Mouse (Mus musculus) ES-Bruce4 (cell line): Measurements from ENCODE around the gene Mfsd7a. TPM values are rescaled to one million over a fixed set of nuclear protein-coding genes. Genes with fewer than 3 reads are reported as not detected.

Experiments used
- H3K27ac ChIP-seq: 2 replicates; pipeline ENCODE4 v1.5.1; 2012; ENCODE audit warnings: low read length, inconsistent platforms; ENCODE audit not compliant: insufficient read depth
- H3K27me3 ChIP-seq: 2 replicates; pipeline ENCODE4 v1.6.1; 2012; ENCODE audit warnings: mild to moderate bottlenecking, low read length, inconsistent platforms; ENCODE audit not compliant: control insufficient read depth, poor library complexity, insufficient read depth, severe bottlenecking
- H3K36me3 ChIP-seq: 2 replicates; pipeline ENCODE4 v1.6.1; 2012; ENCODE audit warnings: inconsistent platforms, mild to moderate bottlenecking, low read length, moderate library complexity; ENCODE audit not compliant: control insufficient read depth, poor library complexity, insufficient read depth, severe bottlenecking
- H3K4me1 ChIP-seq: one replicate; pipeline ENCODE4 v1.8.1; 2011; ENCODE audit warnings: low read length; ENCODE audit not compliant: control insufficient read depth, insufficient read depth
- H3K4me3 ChIP-seq: 2 replicates; pipeline ENCODE4 v1.5.1; 2011; ENCODE audit warnings: low read depth, mild to moderate bottlenecking, low read length
- H3K9ac ChIP-seq: 2 replicates; pipeline ENCODE4 v1.6.1; 2012; ENCODE audit warnings: low read depth, mild to moderate bottlenecking, inconsistent platforms; ENCODE audit not compliant: poor library complexity, severe bottlenecking
- H3K9me3 ChIP-seq: replicated peaks from 2 replicates; pipeline ENCODE4 v1.6.1; 2012; ENCODE audit warnings: mild to moderate bottlenecking, low read length, inconsistent platforms; ENCODE audit not compliant: control insufficient read depth, poor library complexity, insufficient read depth, severe bottlenecking
- CTCF ChIP-seq: IDR thresholded peaks from one replicate; pipeline ENCODE4 v1.8.1; 2011; ENCODE audit warnings: low read depth, low read length
- EP300 ChIP-seq: IDR thresholded peaks from 2 replicates; pipeline ENCODE4 v1.6.1; 2011; ENCODE audit warnings: low read depth, low read length; ENCODE audit not compliant: insufficient read depth
- POLR2A ChIP-seq: IDR thresholded peaks from one replicate; pipeline ENCODE4 v1.8.1; 2011; ENCODE audit warnings: low read length; ENCODE audit not compliant: insufficient read depth
- polyA plus RNA-seq: library from polyadenylated mRNA; stranded (reverse); fragments of >200 nt; gene quantifications from 2 replicates; pipeline ENCODE4 v1.2.4, GENCODE M21; 2011; ENCODE audit warnings: low read depth; ENCODE audit not compliant: missing spikeins, insufficient read depth, insufficient read length

Mfsd7a gene
- polyA plus RNA-seq, 1 experiment, result 0.63 TPM

DNA sequence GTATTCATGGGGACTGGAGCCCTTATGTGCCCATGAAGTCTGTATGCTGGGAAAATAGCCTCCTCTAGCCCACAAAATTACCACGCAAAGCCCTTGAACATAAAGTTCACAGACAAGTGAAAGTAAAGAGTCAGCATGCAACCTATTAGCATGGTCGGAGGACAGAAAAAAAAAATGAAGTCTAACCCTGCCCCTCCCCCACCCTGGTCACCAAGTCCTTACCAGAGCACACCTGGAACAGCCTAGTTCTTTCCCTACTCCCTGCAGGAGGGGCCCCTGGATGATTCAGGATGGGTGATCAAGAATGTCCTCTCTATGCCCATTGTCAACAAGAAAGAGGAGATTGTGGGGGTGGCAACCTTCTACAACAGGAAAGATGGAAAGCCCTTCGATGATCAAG lies 25.9 kb downstream of the Mfsd7a start:
- H3K36me3 ChIP-seq, result no peaks in the 10 kb centered on the region
- no peak for TF ChIP-seq POLR2A
- TF ChIP-seq EP300, result no peak
- H3K4me1 ChIP-seq, result no peaks in the 10 kb centered on the region
- no peaks in the 10 kb centered on the region for H3K27me3 ChIP-seq
- no peak overlapping the region for H3K27ac ChIP-seq
- H3K4me3 ChIP-seq, result no peak overlapping the region
- H3K9ac ChIP-seq, result no peak overlapping the region
- no peaks in the 10 kb centered on the region for H3K9me3 ChIP-seq

DNA sequence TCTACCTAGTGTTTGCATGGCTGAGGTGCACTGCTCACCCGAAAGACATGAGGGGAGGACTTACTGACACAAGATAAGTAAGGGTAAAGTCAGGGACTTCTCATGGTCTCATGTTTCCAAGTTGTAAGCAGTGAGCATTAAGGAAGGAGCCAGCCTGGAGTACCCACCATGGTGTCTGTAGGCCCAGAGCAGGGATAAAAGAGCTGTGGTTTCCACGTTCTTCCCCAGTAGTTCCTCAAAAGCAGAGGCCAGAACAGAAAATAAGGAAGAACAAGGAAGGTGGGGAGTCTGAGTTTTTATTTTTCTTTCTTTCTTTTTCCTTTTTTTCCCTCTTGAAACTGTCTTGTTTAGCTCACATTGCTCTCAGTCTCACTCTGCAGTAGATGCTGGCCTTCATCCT lies 34.0 kb downstream of the Mfsd7a start:
- H3K4me1 ChIP-seq, result no peaks in the 10 kb centered on the region
- H3K36me3 ChIP-seq, result no peaks in the 10 kb centered on the region
- no peak overlapping the region for H3K9ac ChIP-seq
- H3K4me3 ChIP-seq, result no peak overlapping the region
- H3K27ac ChIP-seq, result no peak overlapping the region
- H3K9me3 ChIP-seq, result no peaks in the 10 kb centered on the region
- TF ChIP-seq CTCF, result no peak
- no peak for TF ChIP-seq POLR2A
- no peak for TF ChIP-seq EP300
- no peaks in the 10 kb centered on the region for H3K27me3 ChIP-seq

DNA sequence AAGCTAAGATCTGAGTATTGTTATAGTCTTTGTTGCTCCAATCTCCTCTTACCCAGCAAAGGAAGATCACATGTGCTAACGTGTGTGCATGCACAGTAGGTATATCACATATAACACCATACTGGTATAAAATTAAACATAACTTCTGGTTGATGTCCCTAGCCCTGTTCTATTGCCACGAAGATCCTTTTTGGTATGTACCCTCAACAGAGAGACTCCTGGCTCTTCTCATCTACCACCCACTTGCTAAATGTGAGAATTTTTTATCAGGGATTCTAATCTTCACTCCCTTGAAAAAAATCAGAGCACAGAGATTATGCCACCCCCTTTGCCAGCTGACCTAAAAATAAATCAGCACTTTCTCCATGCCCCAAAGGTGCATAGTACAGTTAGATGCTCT lies 41.7 kb downstream of the Mfsd7a start:
- Histone ChIP-seq H3K27me3 (no peaks in the 10 kb centered on the region), H3K27ac (no peak overlapping the region), H3K36me3 (no peaks in the 10 kb centered on the region), H3K4me3 (no peak overlapping the region), H3K9ac (no peak overlapping the region), H3K4me1 (no peaks in the 10 kb centered on the region), H3K9me3 (no peaks in the 10 kb centered on the region; the same call in 1 of the 2 replicates)
- no peak for TF ChIP-seq EP300
- no peak for TF ChIP-seq POLR2A
- no peak for TF ChIP-seq CTCF

DNA sequence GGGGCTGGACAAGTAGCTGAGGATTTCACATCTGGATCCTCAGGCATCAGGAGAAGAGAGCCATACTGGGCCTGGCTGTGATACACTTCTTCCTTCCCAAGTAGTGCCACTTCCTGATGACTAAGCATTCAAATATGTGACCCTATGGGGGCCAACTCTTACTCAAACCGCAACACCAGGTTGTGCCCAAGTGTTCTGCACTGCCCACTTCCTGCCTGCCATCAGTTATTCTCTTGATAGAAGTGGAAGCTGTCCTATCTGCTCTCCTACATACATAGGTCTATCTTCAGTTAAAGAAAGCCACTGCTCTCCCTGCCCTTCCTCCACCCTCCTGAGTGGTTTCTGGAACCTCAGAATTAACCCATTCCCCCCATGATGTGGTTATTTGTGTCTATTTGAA lies 43.2 kb downstream of the Mfsd7a start:
- H3K4me3 ChIP-seq, result no peak overlapping the region
- H3K9me3 ChIP-seq, result no peaks in the 10 kb centered on the region; the same call in 1 of the 2 replicates
- TF ChIP-seq CTCF (no peak), EP300 (no peak), POLR2A (no peak)
- no peaks in the 10 kb centered on the region for H3K36me3 ChIP-seq
- no peak overlapping the region for H3K9ac ChIP-seq
- H3K4me1 ChIP-seq, result no peaks in the 10 kb centered on the region
- no peak overlapping the region for H3K27ac ChIP-seq
- no peaks in the 10 kb centered on the region for H3K27me3 ChIP-seq

DNA sequence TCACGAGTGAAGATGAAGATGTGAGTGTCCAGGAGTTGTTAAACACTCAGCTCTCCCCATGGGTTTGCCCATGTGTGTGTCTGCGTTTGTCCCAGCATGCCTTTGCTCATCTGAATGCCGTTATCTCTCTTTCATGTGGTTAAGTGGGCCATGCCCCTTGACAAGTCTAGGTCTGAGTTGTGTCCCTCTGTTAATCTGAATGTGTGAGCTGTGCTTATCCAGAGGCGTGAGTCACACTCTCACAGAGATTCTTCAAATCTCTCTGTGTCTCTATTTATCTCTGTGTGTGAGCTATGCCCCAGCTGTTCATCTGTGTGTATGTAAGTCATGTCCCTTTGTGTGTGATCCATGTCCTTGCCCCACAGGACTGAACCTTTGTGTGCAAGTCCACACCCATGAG lies 45.2 kb downstream of the Mfsd7a start:
- H3K4me3 ChIP-seq, result no peak overlapping the region
- H3K9me3 ChIP-seq, result no peaks in the 10 kb centered on the region; the same call in 1 of the 2 replicates
- H3K27ac ChIP-seq, result no peak overlapping the region
- TF ChIP-seq POLR2A (no peak), EP300 (no peak), CTCF (no peak)
- no peaks in the 10 kb centered on the region for H3K36me3 ChIP-seq
- H3K9ac ChIP-seq, result no peak overlapping the region
- no peaks in the 10 kb centered on the region for H3K27me3 ChIP-seq
- H3K4me1 ChIP-seq, result no peaks in the 10 kb centered on the region

Other genes with a start within 250 kb of the Mfsd7a start
- 39.6 and 44.7 TPM in 2 replicates for gene Dr1, start 180.0 kb downstream of the Mfsd7a start, polyA plus RNA-seq
- gene Pigg, start 136.3 kb downstream of the Mfsd7a start, polyA plus RNA-seq, result 8.7 and 10.0 TPM in 2 replicates
- gene Gm42517, start 81.0 kb downstream of the Mfsd7a start, polyA plus RNA-seq, result not detected in 2 replicates
- gene Pde6b, start 60.5 kb downstream of the Mfsd7a start, polyA plus RNA-seq, result not detected in 2 replicates
- gene Atp5k, start 14.4 kb downstream of the Mfsd7a start, polyA plus RNA-seq, result 233 and 261 TPM in 2 replicates
- 104 and 111 TPM in 2 replicates for gene Pcgf3, start 12.3 kb upstream of the Mfsd7a start, polyA plus RNA-seq
- gene Cplx1, start 101.1 kb upstream of the Mfsd7a start, polyA plus RNA-seq, result 1.2 and 1.8 TPM in 2 replicates
- gene Gak, start 180.9 kb upstream of the Mfsd7a start, polyA plus RNA-seq, result 55.0 and 63.0 TPM in 2 replicates
- 16.1 and 19.7 TPM in 2 replicates for gene Tmem175, start 180.9 kb upstream of the Mfsd7a start, polyA plus RNA-seq
- 13.8 and 17.4 TPM in 2 replicates for gene Idua, start 211.4 kb upstream of the Mfsd7a start, polyA plus RNA-seq
- 6.5 and 10.7 TPM in 2 replicates for gene Dgkq, start 220.8 kb upstream of the Mfsd7a start, polyA plus RNA-seq
- not detected in 2 replicates for gene Slc26a1, start 226.7 kb upstream of the Mfsd7a start, polyA plus RNA-seq
- gene Fgfrl1, start 243.5 kb upstream of the Mfsd7a start, polyA plus RNA-seq, result 8.9 and 13.2 TPM in 2 replicates